Mouse (Mus musculus) neural tube, embryonic 15.5 days (tissue): Measurements from ENCODE around the gene Cbr4. TPM values are rescaled to one million over a fixed set of nuclear protein-coding genes. Genes with fewer than 3 reads are reported as not detected.
A peak's percentile ranks its signal among the peaks of the same experiment; 100 is the strongest.

Source experiments
- ATAC-seq: fragments of 200-750 bp; cut with Nextera tagmentation; 2 replicates; pipeline ENCODE4 v1.8.0; 2017; ENCODE audit warnings: mild to moderate bottlenecking, moderate TSS enrichment, moderate library complexity; ENCODE audit not compliant: low FRiP score
- H3K27ac ChIP-seq: fragments of 300-500 bp; sonication (generic); replicated peaks from 2 replicates; pipeline ENCODE4 v1.5.1; 2015; ENCODE audit warnings: mild to moderate bottlenecking, inconsistent platforms
- H3K27me3 ChIP-seq: fragments of 300-500 bp; sonication (generic); replicated peaks from 2 replicates; pipeline ENCODE4 v1.6.1; 2015; ENCODE audit warnings: inconsistent platforms
- H3K36me3 ChIP-seq: fragments of 300-500 bp; sonication (generic); 2 replicates; pipeline ENCODE4 v1.6.1; 2015; ENCODE audit warnings: inconsistent platforms
- H3K4me1 ChIP-seq: fragments of 300-500 bp; sonication (generic); 2 replicates; pipeline ENCODE4 v1.6.1; 2015; ENCODE audit warnings: inconsistent platforms
- H3K4me2 ChIP-seq: fragments of 300-500 bp; sonication (generic); 2 replicates; pipeline ENCODE4 v1.6.1; 2015; ENCODE audit warnings: inconsistent platforms, mild to moderate bottlenecking, moderate library complexity
- H3K4me3 ChIP-seq: fragments of 300-500 bp; sonication (generic); replicated peaks from 2 replicates; pipeline ENCODE4 v1.5.1; 2015; ENCODE audit warnings: mild to moderate bottlenecking, inconsistent platforms
- H3K9ac ChIP-seq: fragments of 300-500 bp; sonication (generic); replicated peaks from 2 replicates; pipeline ENCODE4 v1.6.1; 2015; ENCODE audit warnings: mild to moderate bottlenecking, inconsistent platforms
- H3K9me3 ChIP-seq: fragments of 300-500 bp; sonication (generic); replicated peaks from 2 replicates; pipeline ENCODE4 v1.6.1; 2016; ENCODE audit warnings: inconsistent platforms
- WGBS: fragments of 180-500 bp; shearing (Covaris S2); methylation state at CpG from one replicate; pipeline ENCODE4 v1.1.7; 2015; ENCODE audit warnings: mixed read lengths; 5-methylcytosine and 5-hydroxymethylcytosine counted together
- polyA plus RNA-seq: library from polyadenylated mRNA; unstranded; fragments of >200 nt; fragmentation: Nextera tagmentation; extraction: Ambion mirVana; gene quantifications from 2 replicates; pipeline ENCODE4 v1.2.1, GENCODE M21; 2015

The Cbr4 gene
- polyA plus RNA-seq, 1 experiment from 2014 or later, result 17.2 TPM

DNA sequence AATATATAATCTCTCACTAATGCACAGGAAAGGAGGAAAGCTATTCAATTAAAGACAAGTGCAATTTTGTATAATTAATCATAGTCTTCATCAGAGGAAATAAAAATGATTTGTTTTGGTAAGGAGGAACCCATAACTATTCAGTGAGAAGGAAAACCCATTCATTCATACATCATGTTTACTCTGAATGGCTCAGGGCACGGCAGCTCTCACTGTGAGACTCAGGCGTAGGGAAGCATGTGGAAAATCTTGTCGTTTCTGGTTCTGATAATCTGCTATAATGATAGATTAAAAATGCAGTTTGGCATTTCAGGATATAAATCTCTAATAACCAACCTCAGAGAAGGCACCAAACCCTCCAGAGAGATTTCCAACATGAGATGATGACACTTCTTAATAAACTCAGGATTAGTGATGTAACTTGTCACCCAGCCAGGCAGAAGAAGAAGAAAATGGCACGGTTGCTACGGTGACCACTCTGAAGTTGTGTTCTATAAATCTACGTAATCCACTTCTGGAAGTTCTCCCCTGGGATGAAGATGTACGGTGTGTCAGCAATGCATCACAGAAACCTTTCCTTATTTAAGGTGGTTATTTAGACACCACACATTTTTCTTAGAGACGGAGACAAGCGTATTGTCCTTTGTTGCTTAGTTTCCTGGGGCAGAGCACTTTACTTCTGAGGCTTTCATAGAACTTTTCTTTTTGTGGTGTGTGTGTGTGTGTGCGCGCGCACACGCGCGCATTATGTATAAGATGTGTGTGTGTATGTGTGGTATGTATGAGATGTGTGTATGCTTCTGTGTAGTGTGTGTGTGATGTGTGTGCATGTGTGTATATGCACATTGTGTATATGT is 20.6 kb upstream of the Cbr4 start:
- Histone ChIP-seq H3K4me3 (no peak overlapping the region), H3K27ac (no peak overlapping the region), H3K4me2 (no peak overlapping the region), H3K9me3 (no peaks in the 10 kb centered on the region), H3K4me1 (peaks cover 8% of the 10 kb centered on the region; the same call in 1 of the 2 replicates), H3K27me3 (no peaks in the 10 kb centered on the region), H3K36me3 (no peaks in the 10 kb centered on the region), H3K9ac (no peak overlapping the region)
- 62% methylated on average over 15 of the region's 15 CpGs for WGBS
- peak; percentile 65 for ATAC-seq

DNA sequence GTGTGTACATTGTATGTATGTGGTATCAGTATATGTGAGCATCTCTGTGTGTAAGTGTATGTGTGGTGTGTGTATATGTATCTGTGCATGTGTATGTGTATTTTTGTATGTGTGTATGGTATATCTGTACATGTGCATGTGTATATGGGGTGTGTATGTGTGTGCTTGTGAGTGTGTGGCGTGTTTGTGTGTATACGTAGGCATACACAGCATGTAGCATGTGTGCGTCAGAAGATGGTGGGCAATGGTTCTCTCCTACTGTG is 20.1 kb upstream of the Cbr4 start:
- Histone ChIP-seq H3K4me1 (peaks cover 8% of the 10 kb centered on the region; the same call in 1 of the 2 replicates), H3K9me3 (no peaks in the 10 kb centered on the region), H3K36me3 (no peaks in the 10 kb centered on the region), H3K4me2 (no peak overlapping the region), H3K27ac (no peak overlapping the region), H3K9ac (no peak overlapping the region), H3K4me3 (no peak overlapping the region), H3K27me3 (no peaks in the 10 kb centered on the region)
- no peak; the same call in 1 of the 2 replicates for ATAC-seq
- WGBS, result 95% methylated on average over 3 of the region's 3 CpGs

DNA sequence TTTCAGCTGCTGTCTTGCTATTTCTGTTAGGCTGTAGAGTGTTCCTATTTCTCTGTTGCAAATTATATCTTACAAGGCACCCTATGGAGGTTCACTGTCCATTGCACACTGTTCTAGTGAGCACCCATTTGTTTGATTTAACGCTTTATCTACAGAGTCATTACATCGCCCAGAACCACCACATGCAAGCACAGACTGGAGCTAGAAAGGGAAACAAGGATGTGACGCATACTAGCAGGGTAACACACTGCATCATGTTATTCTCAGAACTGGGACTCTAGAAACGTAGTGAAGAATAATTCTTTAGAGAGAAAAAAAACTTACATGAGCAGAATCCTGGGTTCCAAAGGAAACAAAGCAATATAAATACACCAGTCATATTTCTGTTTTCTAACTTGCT is 17.3 kb upstream of the Cbr4 start:
- no peak overlapping the region for H3K9ac ChIP-seq
- H3K27me3 ChIP-seq, result no peaks in the 10 kb centered on the region
- whole genome bisulfite sequencing, result 87% methylated on average over 4 of the region's 4 CpGs
- H3K9me3 ChIP-seq, result no peaks in the 10 kb centered on the region
- H3K4me2 ChIP-seq, result no peak overlapping the region
- no peak overlapping the region for H3K27ac ChIP-seq
- no peak for ATAC-seq
- H3K4me3 ChIP-seq, result no peak overlapping the region
- peaks cover 8% of the 10 kb centered on the region; the same call in 1 of the 2 replicates for H3K4me1 ChIP-seq
- no peaks in the 10 kb centered on the region for H3K36me3 ChIP-seq

DNA sequence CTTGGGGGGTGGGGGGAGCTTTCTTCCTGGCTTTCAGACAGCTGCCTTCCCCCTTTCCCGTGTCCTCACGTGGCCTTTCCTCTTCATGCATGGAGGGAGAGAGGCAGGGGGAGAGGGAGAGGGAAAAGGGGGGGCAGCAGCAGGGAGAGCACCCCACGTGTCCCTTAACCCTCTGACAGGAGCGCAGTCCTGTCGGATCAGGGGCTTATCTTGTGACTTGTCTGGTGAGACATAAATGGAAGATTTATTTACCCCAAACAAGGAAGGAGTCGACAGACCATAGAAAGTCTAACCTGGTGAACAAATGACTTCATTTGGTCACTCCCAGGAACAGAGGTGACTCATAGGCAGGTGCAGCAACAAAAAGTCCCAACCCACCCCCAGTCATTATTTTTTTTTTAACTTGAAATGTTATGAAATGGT is 12.3 kb upstream of the Cbr4 start:
- 75% methylated on average over 6 of the region's 6 CpGs for WGBS
- ATAC-seq, result no peak
- no peak overlapping the region for H3K4me3 ChIP-seq
- H3K9ac ChIP-seq, result no peak overlapping the region
- H3K27ac ChIP-seq, result no peak overlapping the region
- H3K4me1 ChIP-seq, result no peaks in the 10 kb centered on the region
- H3K9me3 ChIP-seq, result no peaks in the 10 kb centered on the region
- H3K27me3 ChIP-seq, result no peaks in the 10 kb centered on the region
- no peak overlapping the region for H3K4me2 ChIP-seq
- H3K36me3 ChIP-seq, result no peaks in the 10 kb centered on the region

DNA sequence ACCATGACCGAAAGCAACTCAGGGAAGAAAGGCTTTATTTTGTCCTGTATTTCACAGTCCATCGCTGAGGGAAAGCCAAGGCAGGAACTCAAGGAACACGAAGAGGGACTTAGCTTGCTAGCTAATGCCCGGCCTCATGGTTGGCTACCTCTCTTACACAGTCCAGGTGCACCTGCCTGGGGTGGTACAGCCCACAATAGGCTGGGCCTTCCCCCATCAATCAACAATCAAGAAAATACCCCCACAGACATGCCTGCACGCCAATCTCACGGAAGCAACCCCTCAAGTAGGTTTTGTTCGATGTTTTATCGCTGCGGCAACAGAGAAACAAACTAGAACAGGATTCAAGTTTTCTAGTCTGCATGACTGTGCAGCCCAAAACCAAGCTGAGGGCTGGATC is 11.4 kb upstream of the Cbr4 start:
- WGBS, result 84% methylated on average over 9 of the region's 9 CpGs

DNA sequence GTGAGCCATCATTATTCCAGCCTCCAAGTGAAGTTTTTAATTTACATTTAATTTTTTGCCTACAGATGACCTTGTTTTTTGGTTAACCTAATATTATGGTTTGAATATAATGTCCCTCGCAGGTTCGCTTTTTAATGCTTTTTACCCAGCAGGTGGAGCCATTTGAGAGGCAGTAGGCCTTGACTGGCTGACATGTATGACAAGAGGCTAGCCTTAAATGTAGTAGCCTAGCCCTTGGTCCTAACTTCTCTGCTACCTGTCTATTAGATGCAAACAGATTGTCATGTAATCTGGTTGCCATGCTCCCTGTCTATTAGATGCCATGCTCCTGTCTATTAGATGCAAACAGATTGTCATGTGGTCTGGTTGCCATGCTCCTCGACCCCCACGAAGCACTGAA is 9.4 kb upstream of the Cbr4 start:
- Histone ChIP-seq H3K36me3 (no peaks in the 10 kb centered on the region), H3K9ac (no peak overlapping the region), H3K27me3 (no peaks in the 10 kb centered on the region), H3K4me3 (no peak overlapping the region), H3K9me3 (no peaks in the 10 kb centered on the region), H3K4me1 (no peaks in the 10 kb centered on the region), H3K27ac (no peak overlapping the region), H3K4me2 (no peak overlapping the region)
- 93% methylated on average over 4 of the region's 4 CpGs for WGBS
- no peak for ATAC-seq

More for the DNA sequence above, 11.4 kb upstream of the Cbr4 start:
- Histone ChIP-seq H3K27ac (no peak overlapping the region), H3K4me2 (no peak overlapping the region), H3K4me1 (no peaks in the 10 kb centered on the region), H3K9me3 (no peaks in the 10 kb centered on the region), H3K36me3 (no peaks in the 10 kb centered on the region), H3K4me3 (no peak overlapping the region), H3K27me3 (no peaks in the 10 kb centered on the region), H3K9ac (no peak overlapping the region)
- ATAC-seq, result no peak

DNA sequence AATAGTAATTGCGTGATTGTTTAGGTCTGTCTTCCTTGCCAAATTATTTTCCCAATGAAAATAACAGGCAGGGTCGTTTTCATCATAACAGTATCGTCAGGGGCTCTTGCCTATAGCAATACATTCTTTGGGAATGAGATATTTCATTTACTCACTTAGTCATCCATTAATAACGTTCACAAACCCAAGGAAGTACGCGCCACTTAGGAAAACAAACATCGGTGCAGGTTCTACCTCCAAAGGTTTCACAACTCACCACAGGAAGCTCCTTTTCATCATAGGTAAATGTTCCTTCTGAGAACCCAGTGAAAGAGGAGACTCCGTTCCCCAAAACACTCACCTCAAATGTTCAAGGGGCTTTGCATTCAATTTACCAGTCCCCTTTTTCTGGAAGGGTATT is 8.7 kb upstream of the Cbr4 start:
- 76% methylated on average over 8 of the region's 8 CpGs for WGBS
- H3K9ac ChIP-seq, result no peak overlapping the region
- no peaks in the 10 kb centered on the region for H3K27me3 ChIP-seq
- H3K4me3 ChIP-seq, result no peak overlapping the region
- no peak for ATAC-seq
- H3K27ac ChIP-seq, result no peak overlapping the region
- no peaks in the 10 kb centered on the region for H3K36me3 ChIP-seq
- H3K4me2 ChIP-seq, result no peak overlapping the region
- H3K4me1 ChIP-seq, result no peaks in the 10 kb centered on the region
- no peaks in the 10 kb centered on the region for H3K9me3 ChIP-seq

DNA sequence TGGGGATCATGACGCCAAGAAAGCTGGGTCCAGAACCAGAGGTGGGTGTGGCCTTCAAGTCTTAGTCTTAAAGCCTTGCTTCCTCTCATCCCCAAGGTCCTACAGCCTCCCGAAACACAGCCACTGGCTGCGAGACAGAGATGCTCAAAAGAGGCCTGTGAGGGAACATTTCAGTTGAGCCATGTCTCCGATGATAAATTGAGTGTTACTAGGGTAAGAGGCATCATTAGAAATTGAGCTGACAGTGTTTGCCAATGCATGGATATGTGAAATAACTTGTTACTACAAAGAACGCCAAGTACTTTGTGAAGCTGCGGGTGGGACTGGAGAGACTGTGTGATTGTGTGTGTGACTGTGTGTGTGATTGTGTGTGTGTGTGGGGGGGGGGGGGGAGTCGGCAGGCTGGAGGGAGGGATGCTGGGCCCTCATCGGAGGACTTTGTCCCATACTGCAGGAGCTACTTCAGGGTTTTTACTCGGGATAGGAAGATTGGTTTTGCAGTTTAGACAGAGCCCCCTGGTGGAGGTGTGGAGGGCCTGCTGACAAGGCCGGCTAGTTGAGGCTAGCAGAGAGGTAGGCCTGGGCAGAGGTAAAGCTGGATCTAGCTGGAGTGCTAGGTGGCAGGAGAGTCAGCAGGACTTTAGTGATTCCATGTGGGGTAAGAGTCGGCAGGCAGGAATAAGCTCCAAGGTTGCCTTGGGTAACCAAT is 7.9 kb upstream of the Cbr4 start:
- Histone ChIP-seq H3K4me1 (no peaks in the 10 kb centered on the region), H3K9me3 (no peaks in the 10 kb centered on the region)
- WGBS, result 58% methylated on average over 11 of the region's 11 CpGs

DNA sequence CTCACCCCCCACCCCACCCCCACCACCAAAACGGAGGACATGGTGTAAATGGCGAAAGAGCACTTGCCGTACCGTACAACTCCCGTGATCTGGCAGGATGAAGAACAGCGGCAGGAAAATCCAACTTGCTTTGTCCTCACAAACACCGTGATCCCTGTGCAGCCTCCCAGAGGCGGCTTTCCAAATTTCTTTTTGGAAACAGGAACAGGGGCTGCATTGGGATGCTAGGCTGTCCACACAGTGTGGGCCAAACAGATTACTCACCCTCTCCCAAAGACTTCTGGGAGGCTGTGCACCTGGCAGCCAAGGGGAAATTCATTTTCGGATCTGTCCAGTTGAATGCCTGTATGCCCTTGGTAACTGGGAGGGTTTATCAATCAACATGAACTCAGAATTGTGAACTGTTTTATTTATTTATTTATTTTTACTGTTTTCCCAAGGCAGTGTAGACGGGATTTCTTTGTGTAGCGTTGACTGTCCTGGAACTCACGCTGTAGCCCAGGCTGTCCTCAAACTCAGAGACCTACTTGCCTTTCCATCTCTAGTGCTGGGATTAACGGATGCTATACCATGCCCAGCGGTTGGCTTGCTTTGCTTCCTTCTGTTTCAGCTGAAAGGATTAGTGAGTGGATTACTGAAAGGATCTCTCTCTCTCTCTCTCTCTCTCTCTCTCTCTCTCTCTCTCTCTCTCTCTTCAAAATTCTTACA is 7.1 kb upstream of the Cbr4 start:
- 85% methylated on average over 14 of the region's 14 CpGs for WGBS
- no peak overlapping the region for H3K27ac ChIP-seq
- 0 out of 2 replicates have a peak, but pooled peaks have one; percentile 3 for ATAC-seq
- H3K9ac ChIP-seq, result no peak overlapping the region
- H3K27me3 ChIP-seq, result no peaks in the 10 kb centered on the region
- H3K9me3 ChIP-seq, result no peaks in the 10 kb centered on the region
- no peaks in the 10 kb centered on the region for H3K4me1 ChIP-seq
- no peaks in the 10 kb centered on the region for H3K36me3 ChIP-seq
- H3K4me2 ChIP-seq, result no peak overlapping the region
- H3K4me3 ChIP-seq, result no peak overlapping the region

More for the DNA sequence above, 7.9 kb upstream of the Cbr4 start:
- no peak overlapping the region for H3K4me3 ChIP-seq
- no peaks in the 10 kb centered on the region for H3K36me3 ChIP-seq
- no peak overlapping the region for H3K27ac ChIP-seq
- no peak overlapping the region for H3K9ac ChIP-seq
- H3K27me3 ChIP-seq, result no peaks in the 10 kb centered on the region
- 0 out of 2 replicates have a peak, but pooled peaks have one; percentile 24 for ATAC-seq
- no peak overlapping the region for H3K4me2 ChIP-seq

DNA sequence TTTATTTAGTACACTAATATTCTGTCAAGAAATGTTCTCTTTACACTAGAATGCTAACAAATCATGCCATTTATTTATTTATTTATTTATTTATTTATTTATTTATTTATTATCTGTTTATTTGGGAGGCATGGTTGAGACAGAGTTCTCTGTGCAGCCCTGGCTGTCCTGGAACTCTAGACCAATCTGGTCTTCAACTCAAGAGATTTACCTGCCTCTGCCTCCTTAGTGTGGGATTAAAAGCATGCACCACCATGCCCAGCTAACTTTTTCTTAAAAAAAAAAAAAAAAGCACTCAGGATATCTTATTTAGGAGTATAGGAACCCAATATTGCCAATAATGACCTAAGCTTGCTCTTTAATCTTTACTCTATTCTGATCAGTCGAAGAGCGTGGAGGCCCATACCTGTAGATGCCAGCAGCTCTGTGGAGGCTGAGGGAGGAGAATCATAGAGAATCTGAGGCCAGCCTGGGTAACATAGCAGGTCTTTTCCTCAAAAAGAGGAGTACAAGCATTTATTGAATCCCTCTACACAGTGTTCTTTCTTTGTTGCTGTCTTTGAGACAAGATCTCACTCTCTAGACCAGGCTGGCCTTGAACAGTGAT is 508 bp upstream of the Cbr4 start:
- no peaks in the 10 kb centered on the region for H3K9me3 ChIP-seq
- ATAC-seq, result peak; percentile 39
- 97% methylated on average over 2 of the region's 2 CpGs for WGBS
- H3K27me3 ChIP-seq, result no peaks in the 10 kb centered on the region
- peak overlapping the region; percentile 67 for H3K4me3 ChIP-seq
- peak overlapping the region; percentile 97 for H3K27ac ChIP-seq
- no peaks in the 10 kb centered on the region for H3K36me3 ChIP-seq
- peaks cover 12% of the 10 kb centered on the region for H3K4me1 ChIP-seq
- peak overlapping the region; percentile 80 for H3K4me2 ChIP-seq
- H3K9ac ChIP-seq, result no peak overlapping the region

DNA sequence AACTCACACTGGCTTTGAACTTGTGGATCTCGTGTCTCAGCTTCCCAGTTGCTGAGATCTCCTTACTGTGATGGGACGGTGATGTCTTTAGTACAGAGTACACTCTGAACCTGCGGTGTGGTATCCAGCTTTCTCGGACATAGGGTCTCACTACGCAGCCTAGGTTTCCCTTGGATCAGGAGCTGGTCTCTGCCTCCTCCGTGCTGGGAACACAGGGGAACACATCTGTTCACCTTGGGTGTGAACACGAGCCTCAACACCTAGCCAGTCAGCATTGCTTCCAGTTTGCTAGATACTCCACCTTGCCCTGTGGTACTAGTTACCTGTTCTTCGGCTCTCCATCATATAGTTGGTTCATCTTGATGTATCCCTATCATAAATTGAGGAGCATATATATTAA is 1.1 kb downstream of the Cbr4 start:
- Histone ChIP-seq H3K36me3 (peaks cover 3% of the 10 kb centered on the region; the same call in 1 of the 2 replicates), H3K4me3 (no peak overlapping the region), H3K27me3 (no peaks in the 10 kb centered on the region), H3K4me1 (peaks cover 12% of the 10 kb centered on the region), H3K27ac (no peak overlapping the region), H3K4me2 (peak overlapping the region; percentile 80), H3K9me3 (no peaks in the 10 kb centered on the region), H3K9ac (peak overlapping the region; percentile 87; the same call in 1 of the 2 replicates)
- no peak for ATAC-seq
- 89% methylated on average over 8 of the region's 8 CpGs for whole genome bisulfite sequencing
